Mouse (Mus musculus) hindbrain, embryonic 16.5 days (tissue): ENCODE data around the gene Olfr876. TPM values are rescaled to one million over a fixed set of nuclear protein-coding genes. Genes with fewer than 3 reads are reported as not detected.
A peak's percentile ranks its signal among the peaks of the same experiment; 100 is the strongest.

Experiments used
- ATAC-seq: fragments of 200-750 bp; cut with Nextera tagmentation; 2 replicates; pipeline ENCODE4 v1.8.0; 2017; ENCODE audit warnings: moderate TSS enrichment, moderate library complexity
- H3K27ac ChIP-seq: fragments of 300-500 bp; sonication (generic); 2 replicates; pipeline ENCODE4 v1.5.1; 2014; ENCODE audit warnings: low read depth, mild to moderate bottlenecking, control low read depth, low read length, moderate library complexity
- H3K27me3 ChIP-seq: fragments of 300-500 bp; sonication (generic); replicated peaks from 2 replicates; pipeline ENCODE4 v1.6.1; 2014; ENCODE audit warnings: low read length; ENCODE audit not compliant: control insufficient read depth, insufficient read depth
- H3K36me3 ChIP-seq: fragments of 300-500 bp; sonication (generic); 2 replicates; pipeline ENCODE4 v1.6.1; 2014; ENCODE audit warnings: mild to moderate bottlenecking, low read length, moderate library complexity, mixed read lengths; ENCODE audit not compliant: control insufficient read depth, insufficient read depth
- H3K4me1 ChIP-seq: fragments of 300-500 bp; sonication (generic); 2 replicates; pipeline ENCODE4 v1.6.1; 2014; ENCODE audit warnings: low read depth, low read length; ENCODE audit not compliant: control insufficient read depth, insufficient read depth
- H3K4me2 ChIP-seq: fragments of 300-500 bp; sonication (generic); 2 replicates; pipeline ENCODE4 v1.6.1; 2014; ENCODE audit warnings: mild to moderate bottlenecking, low read length, control low read depth, moderate library complexity
- H3K4me3 ChIP-seq: fragments of 300-500 bp; sonication (generic); 2 replicates; pipeline ENCODE4 v1.5.1; 2014; ENCODE audit warnings: mild to moderate bottlenecking, low read length, control low read depth, moderate library complexity
- H3K9ac ChIP-seq: fragments of 300-500 bp; sonication (generic); 2 replicates; pipeline ENCODE4 v1.6.1; 2014; ENCODE audit warnings: low read depth, mild to moderate bottlenecking, control low read depth, low read length, moderate library complexity
- H3K9me3 ChIP-seq: fragments of 300-500 bp; sonication (generic); 2 replicates; pipeline ENCODE4 v1.6.1; 2014; ENCODE audit warnings: mild to moderate bottlenecking, low read length, moderate library complexity; ENCODE audit not compliant: control insufficient read depth
- WGBS: fragments of 180-500 bp; shearing (Covaris S2); extraction: QIAGEN DNeasy Blood & Tissue Kit; methylation state at CpG from one replicate; pipeline ENCODE4 v1.1.7; 2014; 5-methylcytosine and 5-hydroxymethylcytosine counted together
- polyA plus RNA-seq: library from polyadenylated mRNA; unstranded; fragments of >200 nt; fragmentation: Nextera tagmentation; extraction: Ambion mirVana; gene quantifications from 2 replicates; pipeline ENCODE4 v1.2.1, GENCODE M21; 2015

The Olfr876 gene
- polyA plus RNA-seq, 1 experiment from 2014 or later: not detected

DNA sequence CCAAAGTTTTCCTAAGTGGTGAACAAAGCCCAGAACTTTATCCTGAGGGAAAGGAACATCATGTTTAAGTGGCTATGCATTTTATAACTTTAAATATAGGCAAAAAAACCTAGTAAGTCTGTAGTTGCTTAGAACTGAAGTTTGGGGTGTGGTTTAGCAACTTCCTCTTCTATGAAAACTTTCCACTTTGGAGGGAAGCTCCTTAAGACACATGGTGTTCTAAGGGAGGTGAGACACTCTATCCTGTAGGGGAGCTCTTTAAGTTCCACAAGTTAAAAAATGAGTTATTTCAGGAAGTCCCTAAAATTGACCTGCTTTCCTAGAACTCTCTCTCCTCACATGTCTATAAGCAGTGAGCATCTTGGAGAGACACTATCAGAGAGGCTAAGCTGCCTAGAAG is 4.4 kb downstream of the Olfr876 start:
- Histone ChIP-seq H3K9ac (no peak overlapping the region), H3K27ac (no peak overlapping the region), H3K36me3 (no peaks in the 10 kb centered on the region), H3K4me3 (no peak overlapping the region), H3K4me1 (no peaks in the 10 kb centered on the region), H3K4me2 (no peak overlapping the region), H3K27me3 (no peaks in the 10 kb centered on the region), H3K9me3 (no peaks in the 10 kb centered on the region)
- no peak for ATAC-seq

DNA sequence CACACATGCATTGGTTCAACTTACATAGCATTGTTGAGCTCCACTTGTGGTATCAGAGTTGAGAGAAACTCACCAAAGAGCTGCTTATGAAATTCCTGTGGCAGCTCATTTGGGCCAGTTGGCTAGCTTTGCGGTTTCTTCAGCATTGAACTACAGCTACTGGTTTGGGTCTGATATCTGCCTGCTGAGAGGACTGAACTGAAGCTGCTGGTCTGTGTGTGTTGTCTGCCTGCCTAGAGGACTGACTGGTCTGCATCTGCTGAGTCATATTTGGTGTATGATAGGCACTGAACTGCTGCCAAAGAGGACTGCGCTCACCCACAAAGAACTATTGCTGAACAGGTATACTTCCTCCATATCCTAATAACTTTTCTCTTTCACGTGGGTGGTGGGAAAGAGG is 5.6 kb downstream of the Olfr876 start:
- no peak for ATAC-seq
- H3K4me3 ChIP-seq: no peak overlapping the region
- 87% methylated on average over 3 of the region's 3 CpGs for WGBS
- no peaks in the 10 kb centered on the region for H3K9me3 ChIP-seq
- no peak overlapping the region for H3K9ac ChIP-seq
- H3K27me3 ChIP-seq: no peaks in the 10 kb centered on the region
- no peaks in the 10 kb centered on the region for H3K4me1 ChIP-seq
- H3K27ac ChIP-seq: no peak overlapping the region
- H3K36me3 ChIP-seq: no peaks in the 10 kb centered on the region
- no peak overlapping the region for H3K4me2 ChIP-seq

DNA sequence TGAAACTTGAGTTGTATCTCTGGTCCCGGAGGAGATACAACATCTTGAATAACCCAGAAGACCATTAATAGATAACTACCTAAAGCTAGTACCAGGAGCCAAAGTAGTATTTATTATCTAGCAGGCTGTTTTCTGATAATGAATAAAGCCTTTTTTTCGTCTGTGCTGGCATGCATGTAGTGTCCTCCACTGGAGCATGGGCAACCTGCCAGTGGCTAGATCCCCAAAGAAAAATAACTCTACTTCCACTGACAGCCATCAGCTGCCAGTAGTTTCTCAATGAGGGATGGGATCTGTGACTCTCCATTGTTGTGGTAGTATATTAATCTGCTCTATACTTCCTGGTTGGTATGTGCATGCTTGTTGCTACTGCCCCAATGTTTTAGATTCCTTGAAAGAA is 6.1 kb downstream of the Olfr876 start:
- 56% methylated on average over 2 of the region's 2 CpGs for WGBS
- no peak for ATAC-seq
- H3K4me2 ChIP-seq: no peak overlapping the region

DNA sequence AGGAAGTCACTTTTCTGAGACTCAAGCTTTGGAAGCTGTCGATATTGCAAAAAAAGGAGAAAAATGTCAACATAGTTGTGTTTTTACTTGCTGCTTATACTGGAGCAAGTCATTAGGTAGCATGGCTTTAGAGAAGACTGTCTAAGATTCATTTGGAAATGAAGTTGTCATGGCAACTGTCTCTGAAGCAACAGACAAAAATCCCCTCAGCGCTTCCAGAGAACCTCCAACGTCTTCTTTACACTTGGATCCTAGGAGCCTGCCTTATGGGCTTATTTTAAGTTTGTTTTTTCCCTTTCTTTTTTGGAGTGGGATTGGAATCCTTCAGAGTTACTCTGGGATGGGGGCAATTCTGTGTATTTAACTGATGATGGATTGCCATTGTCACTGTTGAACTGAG is 11.9 kb downstream of the Olfr876 start:
- no peaks in the 10 kb centered on the region for H3K36me3 ChIP-seq
- H3K4me2 ChIP-seq: no peak overlapping the region
- no peaks in the 10 kb centered on the region for H3K27me3 ChIP-seq
- H3K4me1 ChIP-seq: no peaks in the 10 kb centered on the region
- ATAC-seq: peak; percentile 82
- H3K9ac ChIP-seq: no peak overlapping the region
- no peaks in the 10 kb centered on the region for H3K9me3 ChIP-seq
- no peak overlapping the region for H3K27ac ChIP-seq
- H3K4me3 ChIP-seq: no peak overlapping the region
- 44% methylated on average over 3 of the region's 3 CpGs for WGBS

More for the DNA sequence above, 6.1 kb downstream of the Olfr876 start:
- Histone ChIP-seq H3K27me3 (no peaks in the 10 kb centered on the region), H3K4me1 (no peaks in the 10 kb centered on the region), H3K9ac (no peak overlapping the region), H3K9me3 (no peaks in the 10 kb centered on the region), H3K27ac (no peak overlapping the region), H3K4me3 (no peak overlapping the region), H3K36me3 (no peaks in the 10 kb centered on the region)

DNA sequence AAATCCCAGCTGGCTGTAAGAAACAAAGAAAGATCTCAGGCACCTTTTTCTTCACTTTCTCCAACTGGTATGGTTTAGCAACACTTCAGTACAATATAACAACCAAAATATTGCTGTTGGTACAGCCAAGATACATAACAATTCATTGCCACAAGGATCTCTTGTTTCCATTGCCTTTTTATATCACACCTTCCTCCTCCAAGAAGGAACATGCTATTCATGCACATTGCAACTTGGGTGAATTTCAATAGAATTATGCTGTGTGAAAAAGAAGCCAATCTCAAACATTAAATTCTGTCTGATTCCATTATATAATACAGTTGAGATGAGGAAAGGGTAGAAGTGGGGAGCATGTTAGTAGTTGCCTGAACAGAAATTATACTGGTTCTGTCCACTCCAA is 27.1 kb downstream of the Olfr876 start:
- Histone ChIP-seq H3K9me3 (no peaks in the 10 kb centered on the region), H3K4me3 (no peak overlapping the region), H3K27me3 (no peaks in the 10 kb centered on the region), H3K9ac (no peak overlapping the region), H3K4me2 (no peak overlapping the region), H3K27ac (no peak overlapping the region), H3K4me1 (no peaks in the 10 kb centered on the region), H3K36me3 (no peaks in the 10 kb centered on the region)
- ATAC-seq: no peak

DNA sequence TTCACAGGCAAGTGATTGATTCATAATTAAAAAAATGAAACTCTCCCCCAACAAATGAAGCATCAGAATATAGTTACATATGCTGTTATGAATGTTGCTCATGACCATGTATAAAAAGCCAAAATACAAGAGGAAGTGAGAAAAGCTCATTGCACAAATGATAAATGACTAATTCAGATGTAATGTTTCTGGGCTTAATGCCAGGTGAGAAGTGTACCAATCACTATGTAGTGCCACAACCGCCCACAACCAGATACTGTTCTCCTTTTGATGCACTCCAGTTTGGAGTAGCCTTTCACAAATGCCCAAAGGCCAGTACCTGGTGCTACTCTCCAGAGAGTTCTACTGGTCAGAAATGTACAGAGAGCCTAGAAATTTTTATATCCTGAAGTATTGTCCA is 30.5 kb downstream of the Olfr876 start:
- Histone ChIP-seq H3K9me3 (no peaks in the 10 kb centered on the region), H3K4me3 (no peak overlapping the region), H3K27ac (no peak overlapping the region), H3K36me3 (no peaks in the 10 kb centered on the region), H3K4me2 (no peak overlapping the region), H3K27me3 (no peaks in the 10 kb centered on the region), H3K9ac (no peak overlapping the region), H3K4me1 (no peaks in the 10 kb centered on the region)
- no peak for ATAC-seq
- WGBS: 76% methylated on average over 1 of the region's 1 CpGs

DNA sequence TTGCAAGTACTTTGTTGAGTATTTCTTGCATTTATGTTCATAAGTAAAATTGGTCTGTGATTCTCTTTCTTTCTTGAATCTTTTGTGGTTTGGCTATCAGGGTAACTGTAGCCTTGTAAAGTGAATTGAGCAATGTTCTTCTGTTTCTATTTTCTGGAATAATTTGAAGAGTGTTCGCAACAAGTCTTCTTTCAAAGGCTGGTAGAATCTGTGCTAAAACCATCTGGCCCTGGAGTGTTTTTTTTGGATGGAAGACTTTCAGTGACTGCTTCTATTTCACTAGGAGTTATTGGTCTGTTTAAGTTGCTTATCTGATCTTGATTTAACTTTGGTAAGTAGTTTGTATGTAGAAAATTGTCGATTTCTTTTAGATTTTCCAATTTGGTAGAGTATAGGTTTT is 46.4 kb downstream of the Olfr876 start:
- no peak overlapping the region for H3K4me2 ChIP-seq
- no peak overlapping the region for H3K9ac ChIP-seq
- no peak overlapping the region for H3K27ac ChIP-seq
- no peaks in the 10 kb centered on the region for H3K36me3 ChIP-seq
- H3K9me3 ChIP-seq: no peaks in the 10 kb centered on the region
- no peak overlapping the region for H3K4me3 ChIP-seq
- 92% methylated on average over 2 of the region's 2 CpGs for WGBS
- no peaks in the 10 kb centered on the region for H3K27me3 ChIP-seq
- no peaks in the 10 kb centered on the region for H3K4me1 ChIP-seq
- no peak for ATAC-seq

DNA sequence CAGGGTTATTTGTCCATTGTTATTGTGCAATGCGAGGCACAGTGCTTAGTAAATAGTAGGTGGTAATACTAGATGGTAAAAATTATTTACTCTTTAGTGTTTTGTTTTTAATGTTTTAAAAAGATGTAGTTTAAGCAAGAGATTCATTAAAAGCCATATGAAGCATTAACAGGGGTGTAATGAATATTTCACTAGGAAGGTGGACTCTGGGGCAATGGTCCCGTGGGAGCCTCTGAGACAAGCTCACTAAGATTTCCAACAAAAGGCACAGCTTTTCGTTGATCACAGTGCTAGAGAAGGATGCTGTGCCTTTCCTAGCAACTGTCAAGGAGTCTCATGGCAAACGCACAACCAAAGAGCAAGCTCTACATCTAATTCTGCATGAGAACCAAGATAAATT is 51.1 kb downstream of the Olfr876 start, which contains the start of gene Olfr877:
TSS of gene Olfr877 (plus strand) at position 301 of the 400 bp plus-strand sequence.
- Histone ChIP-seq H3K9me3 (no peaks in the 10 kb centered on the region), H3K4me1 (no peaks in the 10 kb centered on the region), H3K4me2 (no peak within 1 kb of the TSS), H3K4me3 (no peak within 1 kb of the TSS), H3K27ac (no peak within 1 kb of the TSS), H3K27me3 (no peaks in the 10 kb centered on the region), H3K9ac (no peak within 1 kb of the TSS), H3K36me3 (no peaks in the 10 kb centered on the region)
- ATAC-seq: no peak
- WGBS: 72% methylated on average over 4 of the region's 4 CpGs
